Mouse (Mus musculus): ENCODE results near the gene Cdc42bpa. TPM values are rescaled to one million over a fixed set of nuclear protein-coding genes. Genes with fewer than 3 reads are reported as not detected.

The Cdc42bpa gene
- total RNA-seq, 2 experiments from 2014 or later: 41.7 to 43.2 TPM

- DNase-seq: no peak
Measured at GRCm38 (mm10) chr1:180031705-180032548, 71.7 kb downstream of the Cdc42bpa start.

DNA sequence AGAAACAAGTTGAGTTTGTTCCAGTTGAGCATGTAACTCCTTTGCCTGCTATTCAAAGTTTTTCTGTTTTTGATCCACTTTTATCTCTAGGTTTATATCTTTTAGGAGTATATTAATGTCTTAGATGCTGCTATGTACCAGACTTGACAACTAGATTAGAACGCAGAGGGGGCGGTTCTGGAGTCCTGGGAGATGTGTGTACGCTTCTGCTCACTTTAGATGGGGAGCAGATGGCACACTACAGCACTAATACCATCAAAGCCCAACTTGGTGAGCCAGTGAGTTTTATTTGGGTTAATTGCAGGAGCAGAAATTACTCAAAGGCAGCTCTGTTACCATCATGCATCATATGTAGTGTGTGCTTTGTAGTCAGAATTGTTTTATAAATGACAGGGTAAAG is 77.2 kb downstream of the Cdc42bpa start:
- no peak for DNase-seq

DNA sequence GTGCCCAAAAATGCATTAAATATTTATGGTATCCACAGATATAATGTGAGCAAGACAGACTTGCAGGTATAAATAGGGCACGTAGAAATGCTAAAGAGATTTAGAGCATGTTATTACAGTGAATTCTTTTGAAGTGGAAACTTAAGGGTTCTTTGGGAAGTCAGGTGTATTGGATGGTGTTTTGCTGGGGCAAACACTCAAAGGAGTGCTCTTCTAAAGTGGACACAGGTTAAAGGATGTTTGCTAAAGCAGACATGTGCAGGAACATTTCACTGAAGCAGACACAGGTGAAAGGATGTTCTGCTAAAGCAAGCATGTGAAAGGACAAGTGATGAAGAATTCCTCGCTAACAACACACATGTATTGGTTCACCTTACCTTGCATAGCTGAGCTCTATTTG is 83.9 kb downstream of the Cdc42bpa start:
- DNase-seq: no peak

DNA sequence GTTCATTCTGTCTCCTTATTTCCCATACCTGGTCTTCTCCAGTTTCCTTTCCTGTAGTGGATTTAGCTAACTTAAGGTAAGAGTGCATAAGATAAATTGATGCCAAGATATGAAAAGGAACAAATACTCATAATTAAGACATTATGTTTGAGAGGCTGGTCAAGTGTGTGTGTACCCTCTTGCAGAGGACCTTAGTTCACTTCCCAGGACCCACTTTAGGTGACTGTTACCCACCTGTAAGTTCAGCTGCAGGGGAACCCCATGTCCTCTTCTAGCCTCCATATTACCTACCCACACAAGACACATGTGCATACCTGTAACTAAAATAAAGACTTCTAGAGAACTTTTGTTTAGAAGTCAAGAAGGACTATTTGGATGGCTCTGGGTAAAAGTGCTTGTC is 84.9 kb downstream of the Cdc42bpa start:
- no peak for DNase-seq

GRCm38 (mm10) chr1:180089176-180089575 is 128.9 kb downstream of the Cdc42bpa start:
- no peak for DNase-seq

- DNase-seq: no peak
Measured at GRCm38 (mm10) chr1:180098426-180098825, 138.2 kb downstream of the Cdc42bpa start.

GRCm38 (mm10) chr1:180104567-180104966 is 144.3 kb downstream of the Cdc42bpa start:
- DNase-seq: no peak

GRCm38 (mm10) chr1:180109050-180109449 is 148.8 kb downstream of the Cdc42bpa start:
- DNase-seq: no peak

- peak in 1 of 2 experiments; percentile 30 for DNase-seq
Measured at GRCm38 (mm10) chr1:180116525-180116924, 156.3 kb downstream of the Cdc42bpa start.

DNA sequence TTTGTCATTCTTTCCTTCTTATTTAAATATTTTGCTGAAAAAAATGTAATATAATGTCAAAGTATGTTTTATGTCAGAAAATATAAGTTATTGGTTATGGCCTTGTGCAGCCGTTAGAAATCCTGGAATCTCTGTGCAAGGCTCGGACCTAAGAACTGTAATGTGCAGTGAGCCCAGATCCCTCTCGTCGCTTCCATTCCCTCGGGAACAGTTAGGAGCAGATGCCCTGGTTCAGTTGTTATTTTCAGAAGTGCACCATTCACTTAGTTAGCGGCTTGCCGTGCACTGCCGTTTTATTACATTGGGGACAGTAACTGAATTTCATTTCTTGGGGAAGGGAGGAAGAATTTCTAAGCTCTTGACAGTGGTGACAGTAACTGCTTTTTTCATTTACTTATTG is 158.0 kb downstream of the Cdc42bpa start:
- DNase-seq: no peak

DNA sequence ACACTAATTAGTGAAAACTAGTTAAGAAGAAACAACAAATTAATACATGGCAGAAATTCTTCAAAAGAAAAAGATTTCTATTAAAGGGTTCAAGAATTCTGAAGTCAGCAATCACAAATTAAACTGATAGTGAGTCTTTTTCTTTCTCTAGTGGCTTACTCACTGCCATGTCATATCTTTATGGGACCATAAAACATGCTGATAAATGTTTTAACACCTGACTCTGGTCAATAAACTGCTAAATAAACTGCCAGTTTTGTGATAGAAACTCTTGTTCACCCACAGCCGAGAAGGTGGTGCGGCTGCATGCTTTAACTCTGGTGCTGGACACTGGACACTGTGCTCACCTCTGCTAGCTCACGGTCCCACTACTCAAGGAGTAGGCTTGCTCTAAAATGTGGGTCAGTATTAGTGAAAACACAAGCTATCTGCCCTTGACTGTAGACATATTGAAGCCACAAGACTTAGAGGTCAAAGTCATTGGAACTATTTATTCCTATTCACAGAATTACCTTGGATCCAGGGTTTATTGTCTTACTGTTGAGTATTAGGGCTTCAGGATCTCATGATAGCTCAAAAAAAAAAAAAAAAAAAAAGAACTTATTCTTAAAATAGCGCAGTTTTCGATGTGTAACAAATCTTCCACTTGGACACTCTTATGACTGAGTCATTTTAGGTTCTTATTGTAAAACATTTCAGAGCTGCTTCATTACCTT is 168.0 kb downstream of the Cdc42bpa start:
- DNase-seq: no peak

DNA sequence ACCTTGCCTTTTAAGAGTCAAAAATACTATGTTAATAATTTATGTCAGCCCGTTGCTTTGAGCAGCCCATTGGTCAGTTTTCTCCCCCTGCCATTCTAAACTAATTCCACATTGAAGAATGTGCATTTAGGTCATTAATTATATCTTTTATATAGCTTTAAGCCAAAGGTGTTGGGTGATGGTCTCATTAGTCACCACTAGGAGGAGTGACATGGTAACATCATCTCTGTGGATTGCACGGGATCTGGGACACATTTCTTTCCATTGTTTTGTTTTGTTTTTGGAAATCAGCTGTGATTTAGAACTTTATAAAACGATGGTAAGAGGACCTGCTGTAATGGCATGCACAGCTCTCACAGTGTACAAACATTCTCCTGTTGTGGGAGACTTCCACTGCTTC is 171.1 kb downstream of the Cdc42bpa start:
- no peak for DNase-seq

DNA sequence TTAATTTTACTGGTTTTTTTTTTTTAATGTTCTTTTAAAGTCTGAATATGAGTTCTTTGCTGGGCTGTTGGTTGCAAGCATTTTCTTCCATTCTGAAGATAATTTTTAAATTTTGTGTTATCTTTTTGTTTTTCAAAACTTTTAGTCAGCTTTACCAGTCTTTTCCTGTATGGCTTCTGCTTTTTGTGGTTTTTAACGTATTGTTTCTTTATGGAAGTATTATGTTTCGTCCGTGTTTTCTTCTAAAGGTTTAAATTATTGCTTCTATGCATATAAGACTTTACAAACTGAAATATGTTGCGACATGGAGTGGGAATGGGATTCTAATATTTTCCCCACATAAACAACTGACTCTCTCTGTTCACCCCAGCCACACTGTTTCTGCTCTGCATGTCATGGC is 171.9 kb downstream of the Cdc42bpa start:
- DNase-seq: no peak

DNA sequence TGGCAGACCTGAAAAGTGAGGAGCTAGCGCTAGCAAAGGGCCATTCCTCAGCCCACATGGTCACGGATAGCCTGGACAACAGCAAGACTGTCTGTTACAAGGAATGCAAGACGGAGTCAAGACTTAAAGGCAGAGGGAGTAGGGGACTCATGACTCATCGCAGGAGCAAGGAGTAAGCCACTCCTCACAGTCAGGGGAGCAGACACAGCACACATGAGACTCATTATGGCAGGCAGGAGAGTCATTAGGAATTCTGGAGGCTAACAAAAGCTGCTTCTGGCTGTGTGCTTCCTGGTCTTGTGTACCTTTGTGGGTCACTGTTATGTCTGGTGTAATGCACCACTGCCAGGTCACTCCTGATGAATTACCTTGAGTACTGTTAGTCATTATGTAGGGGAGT is 178.9 kb downstream of the Cdc42bpa start:
- DNase-seq: no peak

DNA sequence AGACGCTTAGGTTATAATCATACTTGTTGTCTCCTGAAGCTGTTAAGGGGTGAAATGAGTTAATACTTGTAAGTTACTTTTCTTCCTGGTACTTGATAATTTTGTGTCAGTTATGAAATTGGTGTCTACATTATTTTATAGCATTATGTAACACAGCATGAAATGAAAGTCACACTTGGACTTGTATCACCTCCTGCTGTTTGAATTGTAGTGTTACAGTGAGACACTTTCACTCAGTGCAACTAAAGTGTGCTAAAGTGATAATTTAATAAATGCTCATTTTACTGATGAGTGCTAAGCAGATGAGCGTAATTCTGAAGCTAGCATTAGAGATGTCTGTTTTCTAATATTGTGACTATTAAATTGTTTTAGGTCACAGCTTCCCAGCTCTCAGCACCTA is 180.7 kb downstream of the Cdc42bpa start:
- DNase-seq: no peak

DNA sequence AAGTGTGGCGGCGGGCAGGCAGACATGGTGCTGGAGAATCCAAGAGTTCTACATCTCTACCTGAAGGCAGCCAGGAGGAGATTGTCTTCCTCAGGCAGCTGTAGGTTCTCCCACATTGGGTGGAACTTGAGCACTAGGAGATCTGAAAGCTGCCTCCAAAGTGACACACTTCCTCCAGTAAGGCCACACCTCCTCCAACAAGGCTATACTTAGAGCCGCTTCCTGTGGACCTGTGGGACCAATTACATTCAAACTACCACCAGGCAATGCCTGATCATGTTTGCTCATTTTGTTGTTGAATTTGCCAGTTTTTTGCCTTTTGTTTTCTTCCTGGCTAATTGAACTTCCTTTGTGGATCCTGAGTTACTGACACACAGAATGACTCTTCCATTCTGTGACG is 187.8 kb downstream of the Cdc42bpa start:
- DNase-seq: peak in 1 of 2 experiments; percentile 40

DNA sequence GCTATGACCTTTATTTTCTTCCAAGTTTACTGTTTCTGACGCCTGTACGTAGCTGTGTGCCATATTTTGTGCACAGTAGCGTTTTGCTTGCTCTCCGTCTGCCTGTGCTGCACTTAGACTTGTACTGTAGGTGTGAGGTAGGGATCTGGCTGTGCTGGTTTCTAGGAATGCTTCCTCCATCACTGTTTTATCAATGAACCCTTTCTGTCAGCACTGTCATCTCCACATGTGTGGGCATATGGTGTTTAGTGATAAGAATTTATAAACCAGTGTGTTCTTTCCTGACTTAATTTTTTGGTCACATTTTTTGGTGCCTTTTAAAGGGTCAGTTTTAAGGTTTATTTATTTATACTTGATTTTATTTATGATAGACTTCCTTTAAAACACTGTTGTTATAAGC is 188.3 kb downstream of the Cdc42bpa start:
- no peak for DNase-seq

DNA sequence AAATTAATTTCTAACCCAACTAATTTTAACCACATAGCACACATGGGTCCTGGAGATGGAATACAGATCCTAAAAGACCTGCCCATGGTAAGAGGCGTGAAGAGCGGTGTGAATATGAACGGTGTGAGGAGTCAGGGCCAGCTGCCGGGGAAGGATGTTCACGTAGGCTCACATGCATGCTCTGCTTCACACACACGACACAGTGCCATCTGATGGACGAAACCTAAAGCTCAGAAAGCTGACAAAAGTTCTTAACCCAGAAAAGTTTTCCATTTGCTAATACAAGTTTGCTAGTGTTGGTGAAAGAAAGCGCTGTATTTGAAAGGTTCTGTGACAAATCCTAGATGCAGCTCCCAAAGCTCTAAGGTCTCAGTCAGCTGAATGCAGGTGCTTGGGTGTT is 190.9 kb downstream of the Cdc42bpa start:
- no peak for DNase-seq

- DNase-seq: no peak
Measured at GRCm38 (mm10) chr1:180158648-180159047, 198.4 kb downstream of the Cdc42bpa start.

DNA sequence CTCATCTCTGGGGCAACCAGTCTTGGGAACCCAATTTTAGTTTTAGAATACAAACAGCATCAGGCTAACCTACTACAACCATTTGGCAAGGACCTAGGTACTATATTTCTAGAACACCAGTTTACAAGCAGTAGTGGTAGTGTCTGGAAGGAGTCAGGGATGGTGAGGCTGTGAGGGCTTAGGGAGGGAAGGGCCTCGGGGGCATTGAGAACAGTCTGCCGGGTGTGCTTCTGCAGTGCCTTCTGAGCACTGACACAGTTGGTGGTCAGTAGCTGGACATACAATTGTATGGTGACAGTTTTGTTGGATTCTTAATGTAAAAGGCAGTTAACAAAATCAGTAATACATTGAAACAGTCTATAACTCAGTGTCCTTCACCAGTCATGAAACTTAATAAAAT is 200.3 kb downstream of the Cdc42bpa start:
- DNase-seq: no peak

DNA sequence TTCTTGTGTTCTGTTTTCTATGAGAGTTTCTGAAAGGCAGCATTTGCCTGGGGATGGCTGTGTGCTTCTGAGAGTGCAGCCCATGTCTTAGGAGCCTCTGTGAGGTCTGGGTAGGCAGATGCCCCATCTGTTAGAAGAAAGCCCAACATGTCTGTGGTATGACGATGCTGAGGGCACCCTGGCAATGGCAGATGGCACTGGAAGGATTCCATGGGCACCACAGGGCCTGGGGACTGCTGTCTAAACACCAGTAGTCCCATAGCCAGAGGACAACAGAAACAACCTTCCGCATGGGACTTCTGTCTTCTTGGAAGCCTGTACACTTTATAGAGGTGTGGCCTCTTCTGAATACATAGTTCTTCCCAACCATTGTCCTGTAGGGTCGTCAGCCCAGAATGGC is 200.9 kb downstream of the Cdc42bpa start:
- DNase-seq: no peak

DNA sequence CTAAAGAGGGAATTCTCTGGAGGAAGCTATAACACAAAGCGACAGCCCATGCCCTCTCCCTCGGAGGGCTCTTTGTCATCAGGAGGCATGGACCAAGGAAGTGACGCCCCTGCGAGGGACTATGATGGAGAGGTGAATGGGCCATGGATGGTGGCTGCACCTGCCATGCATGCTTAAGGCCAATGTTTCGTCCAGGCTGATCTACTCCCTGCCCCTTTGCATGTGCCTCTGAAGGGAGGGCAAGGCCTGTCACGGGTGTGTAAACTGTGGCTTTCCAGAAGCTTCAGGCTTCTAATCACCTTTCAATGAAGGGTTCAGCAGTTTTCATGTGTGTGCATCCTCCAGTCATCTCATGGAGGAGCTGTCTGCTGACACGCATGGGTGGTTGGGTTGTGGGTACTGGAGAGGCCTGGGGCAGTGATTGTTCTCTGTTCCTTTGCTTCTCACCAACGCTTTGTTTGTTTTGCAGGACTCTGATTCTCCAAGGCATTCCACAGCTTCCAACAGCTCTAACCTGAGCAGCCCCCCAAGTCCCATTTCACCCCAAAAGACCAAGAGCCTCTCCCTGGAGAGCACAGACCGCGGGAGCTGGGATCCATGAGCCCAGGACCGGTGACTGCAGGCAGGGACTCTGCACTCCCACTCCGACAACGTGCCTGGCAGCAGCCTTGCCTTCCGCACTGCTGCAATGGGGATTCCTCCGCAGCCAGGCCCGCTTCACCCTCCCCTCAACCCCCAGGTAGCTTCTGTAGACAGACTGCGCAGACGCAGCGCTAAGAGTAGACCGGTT is 201.5 kb downstream of the Cdc42bpa start:
- no peak for DNase-seq

DNA sequence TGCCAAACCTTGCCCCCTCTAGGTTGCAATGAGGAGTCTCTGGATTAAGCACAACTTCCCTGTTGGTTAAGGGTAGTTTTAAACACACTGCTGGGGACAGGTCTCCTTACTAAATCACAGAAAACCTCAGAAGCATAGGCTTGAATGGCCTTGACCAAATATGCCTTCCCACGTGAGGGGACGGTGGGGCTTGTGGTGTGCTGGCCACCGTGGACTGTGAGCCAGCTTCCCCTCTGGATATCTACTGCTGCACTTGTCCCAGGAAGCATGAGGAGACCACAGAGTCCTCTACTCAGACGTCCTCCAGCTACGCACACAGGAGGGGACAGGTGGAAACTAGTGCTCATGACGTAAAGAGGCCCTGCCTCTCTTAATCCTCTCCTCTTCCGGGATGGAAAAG is 202.7 kb downstream of the Cdc42bpa start:
- DNase-seq: no peak
